Mouse (Mus musculus): ENCODE measurements around the gene Best2.

Best2 gene

GRCm38 (mm10) chr8:85023846-85024245, 9.5 kb upstream of the Best2 start:
- DNase-seq (ENCODE audit: low spot score in 2 of 2): no peak

GRCm38 (mm10) chr8:85021514-85022055, 7.3 kb upstream of the Best2 start:
- no peak for DNase-seq (ENCODE audit: low spot score in 2 of 2)

DNA sequence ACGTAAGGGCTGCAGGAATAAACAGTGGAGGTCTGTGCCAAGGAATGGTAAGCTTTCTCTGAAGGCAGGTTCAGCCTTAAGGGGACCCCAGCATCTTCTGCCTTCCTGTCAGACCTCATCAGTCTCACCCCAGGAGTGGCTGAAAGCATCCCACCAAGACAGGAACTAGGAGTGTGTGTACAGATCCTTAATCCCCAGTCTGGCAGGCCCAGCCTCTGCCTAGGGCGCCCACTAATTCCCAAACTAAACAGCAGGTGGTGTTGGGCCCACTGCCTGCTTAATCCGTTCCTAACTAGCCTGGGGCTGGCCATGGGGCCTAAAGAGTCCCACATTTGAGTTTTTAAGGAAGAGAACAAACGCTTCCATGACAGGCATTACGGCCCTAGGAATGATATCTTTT, 2.9 kb upstream of the Best2 start:
- no peak for DNase-seq (ENCODE audit: low spot score in 2 of 2)

DNA sequence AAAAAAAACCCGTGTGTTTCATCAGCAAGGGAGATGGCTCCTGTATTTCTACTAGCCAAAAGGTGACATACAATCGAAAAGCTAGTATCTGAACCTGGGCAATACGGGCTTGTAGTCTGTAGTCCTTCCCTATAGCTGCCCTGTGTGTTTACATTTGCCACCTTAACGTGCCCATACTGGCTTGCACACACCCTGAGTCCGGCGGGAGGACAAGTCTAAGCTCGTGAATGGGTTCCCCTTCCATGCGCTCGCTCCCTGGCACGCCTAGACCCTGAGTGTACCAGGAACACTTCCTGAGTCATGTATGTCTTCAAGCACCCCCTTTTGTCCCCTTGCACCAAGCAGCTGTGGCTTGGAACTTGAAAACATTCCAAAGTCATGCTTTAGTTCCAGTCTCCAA, 2.4 kb upstream of the Best2 start:
- no peak for DNase-seq (ENCODE audit: low spot score in 2 of 2)

DNA sequence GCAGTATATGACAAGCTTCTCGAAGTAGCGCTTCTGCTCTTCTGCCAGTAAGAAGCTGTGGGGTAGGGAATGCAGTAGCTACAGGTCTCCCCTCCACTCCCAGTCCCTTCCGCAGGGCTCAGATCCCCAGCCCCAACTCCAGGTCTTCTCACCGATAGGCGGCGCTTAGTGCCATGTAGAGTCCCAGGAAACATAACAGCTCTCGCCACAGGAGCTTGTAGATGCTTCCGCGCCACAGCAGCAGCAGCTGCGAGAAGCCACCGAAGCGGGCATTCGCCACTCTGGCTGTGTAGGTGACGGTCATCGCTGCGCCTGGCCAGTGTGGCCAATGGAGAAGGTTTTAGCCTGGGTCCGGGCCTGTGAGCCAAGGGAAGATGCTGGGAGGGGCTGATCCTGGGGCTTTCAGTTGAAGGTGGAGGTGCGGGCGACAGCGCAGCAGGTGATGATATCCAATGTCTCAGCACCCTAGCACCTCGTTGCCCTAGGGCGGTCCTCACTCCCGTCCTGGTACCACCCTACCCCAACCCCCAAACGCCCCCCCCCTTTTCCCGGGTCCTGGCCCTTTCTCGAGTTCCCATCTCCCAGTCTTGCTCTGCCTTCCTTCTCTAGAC, 996 bp downstream of the Best2 start:
- peak; percentile 62 to 66 for DNase-seq (ENCODE audit: low spot score in 2 of 2)

DNA sequence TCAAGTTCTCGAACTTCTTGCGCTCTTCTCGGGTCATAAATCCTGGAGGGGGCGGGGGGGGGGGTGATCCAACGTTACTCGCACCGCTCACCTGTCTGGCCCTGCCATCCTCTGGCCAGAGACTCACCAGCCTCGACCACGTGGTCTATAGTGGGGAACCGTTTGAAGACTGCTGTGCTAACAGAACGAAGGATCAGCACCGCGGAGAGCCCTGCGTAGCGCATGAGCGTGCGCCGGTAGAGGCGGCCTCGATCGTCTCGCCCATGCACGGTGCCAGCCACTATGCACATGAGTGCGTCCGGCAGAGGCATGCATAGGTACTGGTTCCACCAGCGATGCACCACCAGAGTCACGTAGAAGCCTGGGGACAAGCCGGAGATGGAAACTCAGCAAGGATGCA, 3.1 kb downstream of the Best2 start:
- no peak for DNase-seq (ENCODE audit: low spot score in 2 of 2)

DNA sequence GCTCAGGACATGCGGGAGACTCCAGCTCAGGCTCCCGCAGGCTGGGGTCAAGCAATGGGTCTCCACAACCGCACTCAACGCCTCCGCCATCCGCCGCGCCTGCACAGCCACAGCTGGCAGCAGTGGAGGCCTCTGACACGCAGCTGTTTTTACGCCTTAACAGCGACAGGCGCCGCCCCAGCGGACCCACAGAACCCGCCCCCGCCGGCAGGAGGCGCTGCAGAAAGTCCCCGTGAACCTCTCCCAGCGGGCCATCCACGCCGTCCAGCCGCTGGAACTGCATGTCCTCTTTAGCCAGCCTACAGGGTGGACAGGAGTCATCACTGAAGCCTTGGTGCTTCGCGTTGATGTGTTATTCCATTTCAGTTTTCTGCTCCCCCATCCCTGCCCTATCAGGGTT, 6.6 kb downstream of the Best2 start:
- DNase-seq (ENCODE audit: low spot score in 2 of 2): no peak

DNA sequence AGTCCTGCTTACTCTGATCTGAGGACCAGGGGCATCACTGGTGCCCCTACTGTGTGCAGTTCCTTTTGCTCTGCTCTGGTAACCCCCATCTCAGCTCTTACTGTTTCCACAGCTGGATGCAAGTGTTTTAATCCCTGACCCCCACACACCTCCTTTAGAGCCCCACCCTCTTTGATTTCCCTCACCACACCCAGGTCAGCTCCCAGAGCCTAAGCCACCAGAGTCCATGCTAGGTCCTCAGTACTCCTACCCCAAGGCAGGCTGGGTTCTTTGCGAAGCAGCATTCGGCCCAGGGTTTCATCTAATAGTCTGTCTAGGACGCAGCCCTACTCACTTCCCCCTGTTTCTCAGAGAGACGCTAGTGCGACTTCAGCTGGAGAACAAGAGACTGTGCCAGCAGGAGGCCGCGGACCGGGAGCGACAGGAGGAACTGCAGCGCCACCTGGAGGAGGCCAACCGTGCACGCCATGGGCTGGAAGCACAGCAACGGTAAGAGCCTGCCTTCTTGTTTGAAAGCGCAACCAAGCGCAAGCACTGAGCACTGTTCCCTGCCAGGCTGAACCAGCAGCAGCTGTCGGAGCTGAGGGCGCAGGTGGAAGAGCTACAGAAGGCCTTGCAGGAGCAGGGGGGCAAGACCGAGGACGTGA, 16.6 kb downstream of the Best2 start:
- peak; percentile 80 to 91 for DNase-seq (ENCODE audit: low spot score in 2 of 2)

GRCm38 (mm10) chr8:84996978-84997377, 17.4 kb downstream of the Best2 start:
- DNase-seq (ENCODE audit: low spot score in 2 of 2): no peak

DNA sequence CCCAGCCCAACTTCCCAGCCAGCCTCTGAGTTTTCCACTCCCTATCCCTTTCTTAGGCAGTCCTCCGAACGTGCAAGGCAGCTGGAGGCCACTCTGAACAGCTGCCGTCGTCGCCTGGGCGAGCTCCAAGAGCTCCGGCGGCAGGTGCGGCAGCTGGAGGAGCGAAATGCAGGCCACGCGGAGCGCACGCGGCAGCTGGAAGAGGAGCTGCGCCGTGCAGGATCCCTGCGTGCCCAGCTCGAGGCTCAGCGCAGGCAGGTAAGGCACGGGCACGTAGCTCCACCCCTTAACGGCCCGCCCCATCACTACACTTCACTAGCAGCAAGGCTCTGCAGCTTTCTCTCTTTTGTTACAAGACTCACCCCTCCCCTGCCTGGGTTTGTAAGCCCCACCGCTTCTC, 18.7 kb downstream of the Best2 start:
- no peak for DNase-seq (ENCODE audit: low spot score in 2 of 2)

DNA sequence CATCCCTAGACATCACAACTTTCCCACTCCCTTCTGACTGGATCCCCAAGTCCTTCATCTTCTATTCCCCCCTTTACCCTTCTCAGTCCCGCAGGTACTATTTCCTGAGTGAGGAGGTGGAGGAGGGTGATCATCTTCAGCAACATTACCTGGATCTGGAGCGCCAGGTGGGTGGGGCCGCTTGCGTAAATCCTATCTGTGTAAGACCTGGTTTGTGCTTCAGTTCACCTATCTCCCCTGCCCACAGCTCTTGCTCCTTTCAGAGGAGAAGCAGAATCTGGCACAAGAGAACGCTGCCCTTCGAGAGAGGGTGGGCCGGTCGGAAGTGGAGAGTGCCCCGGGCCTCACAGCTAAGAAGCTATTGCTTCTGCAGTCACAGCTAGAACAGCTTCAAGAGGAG, 20.0 kb downstream of the Best2 start:
- no peak for DNase-seq (ENCODE audit: low spot score in 2 of 2)

GRCm38 (mm10) chr8:84990836-84991235, 23.5 kb downstream of the Best2 start:
- DNase-seq (ENCODE audit: low spot score in 2 of 2): no peak

DNA sequence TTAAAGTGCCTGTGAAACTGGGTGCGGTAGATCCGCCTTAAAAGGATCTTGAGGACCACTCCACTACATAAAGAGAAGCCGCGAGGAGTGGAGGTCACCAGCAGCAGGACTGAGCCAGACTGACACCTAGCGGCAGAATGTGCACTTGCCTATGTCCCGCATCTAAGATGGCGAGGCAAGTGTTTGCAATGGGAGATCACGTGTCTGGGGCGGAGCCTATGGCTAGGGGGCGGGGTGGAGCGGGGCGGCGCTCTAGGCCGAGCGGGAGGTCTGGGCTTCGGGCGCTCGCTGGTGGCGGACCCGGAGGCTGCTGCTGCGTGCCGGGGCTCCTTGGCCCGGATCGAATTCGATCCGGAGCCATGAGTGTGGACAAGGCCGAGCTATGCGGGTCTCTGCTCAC, 24.0 kb downstream of the Best2 start, which contains the start of gene Hook2:
Gene Hook2, plus strand, starts transcription at position 255 of the 400 bp plus-strand sequence.
- peak; percentile 94 to 98 for DNase-seq (ENCODE audit: low spot score in 2 of 2)

- peak; percentile 90 to 92 for DNase-seq (ENCODE audit: low spot score in 2 of 2)
Observed at GRCm38 (mm10) chr8:84989810-84990209, 24.5 kb downstream of the Best2 start.

DNA sequence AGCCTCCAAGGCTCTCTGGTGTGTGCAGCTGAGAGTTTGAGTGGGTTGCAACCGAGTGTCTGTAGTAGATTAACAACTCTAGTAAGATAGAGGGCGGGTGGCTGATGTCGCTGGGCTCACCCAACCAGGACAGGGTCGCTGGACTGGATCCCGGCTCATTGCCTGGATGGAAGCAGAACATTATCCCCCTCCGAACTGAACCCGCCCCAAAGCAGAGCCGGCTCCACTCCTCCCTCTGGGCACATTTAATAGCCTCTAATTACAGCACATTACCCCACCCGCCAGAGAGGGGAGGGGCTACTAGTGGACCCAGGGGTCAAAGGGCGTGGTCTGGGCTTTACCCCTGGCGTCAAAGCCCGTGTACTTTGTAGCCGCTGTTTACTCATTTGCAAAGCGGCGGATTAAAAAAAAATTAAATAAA, 25.0 kb downstream of the Best2 start:
- DNase-seq (ENCODE audit: low spot score in 2 of 2): no peak

- DNase-seq (ENCODE audit: low spot score in 2 of 2): no peak
Observed at GRCm38 (mm10) chr8:84987903-84988302, 26.4 kb downstream of the Best2 start.

GRCm38 (mm10) chr8:84987388-84987787, 26.9 kb downstream of the Best2 start:
- DNase-seq (ENCODE audit: low spot score in 2 of 2): no peak

DNA sequence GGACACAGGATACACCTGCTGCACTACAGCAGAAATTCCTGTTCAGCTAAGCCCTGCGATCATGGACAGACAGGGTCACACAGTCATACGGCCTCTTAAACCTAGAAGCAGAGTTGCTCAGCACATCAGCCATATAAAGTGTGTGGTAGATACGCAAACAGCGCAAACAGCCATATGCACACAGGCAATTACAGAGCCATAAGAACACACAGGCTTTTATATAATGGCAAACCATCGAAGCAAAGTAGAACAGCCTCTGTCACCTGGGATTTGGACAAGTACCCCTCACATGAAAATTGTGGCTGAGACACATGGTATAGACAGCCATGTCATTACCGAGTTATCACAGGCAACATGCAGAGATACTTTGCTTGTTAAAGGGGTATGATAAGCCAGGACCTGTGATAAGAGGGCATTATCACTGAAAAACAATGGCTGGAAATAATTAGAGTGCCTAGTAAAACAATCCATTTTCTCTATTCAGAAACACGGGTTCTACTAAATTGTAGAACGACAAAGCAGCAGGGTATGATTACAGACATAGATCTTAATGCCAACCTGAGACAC, 27.9 kb downstream of the Best2 start:
- DNase-seq (ENCODE audit: low spot score in 2 of 2): no peak

GRCm38 (mm10) chr8:84985684-84986378, 28.5 kb downstream of the Best2 start:
- peak; percentile 66 to 81 for DNase-seq (ENCODE audit: low spot score in 2 of 2)

- DNase-seq (ENCODE audit: low spot score in 2 of 2): no peak
Observed at GRCm38 (mm10) chr8:84985049-84985683, 29.2 kb downstream of the Best2 start.

- DNase-seq (ENCODE audit: low spot score in 2 of 2): no peak
Observed at GRCm38 (mm10) chr8:84984294-84985048, 29.9 kb downstream of the Best2 start.

Data from cerebellum, postnatal 4 days (tissue).